Mouse (Mus musculus): Measurements from ENCODE around the gene Kcnmb4.

- no peak for TF ChIP-seq CTCF (IDR thresholded peaks at IDR 0.05; ENCODE audit: extremely low read depth, insufficient read length, insufficient replicate concordance, low read depth, low read length)
- no peak for TF ChIP-seq POLR2A (IDR thresholded peaks at IDR 0.05; ENCODE audit: low read depth, low read length)
Measured at GRCm38 (mm10) chr10:116468094-116468493, 5.6 kb downstream of the Kcnmb4 start.
